Mouse (Mus musculus) erythroblast, embryonic 14.5 days (primary cell): ENCODE data around the gene Spata2l.

Experiments used
- GATA1 ChIP-seq: IDR thresholded peaks from 2 replicates; pipeline ENCODE4 v1.6.1; 2012; ENCODE audit warnings: low read length, inconsistent platforms, mixed read lengths
- TAL1 ChIP-seq: IDR thresholded peaks from 3 replicates; pipeline ENCODE4 v1.6.1; 2012; ENCODE audit warnings: low read length, inconsistent platforms, mixed read lengths

GRCm38 (mm10) chr8:123255170-123255569 lies 19.1 kb upstream of the Spata2l start:
- TF ChIP-seq GATA1 = no peak
- no peak for TF ChIP-seq TAL1
